Mouse (Mus musculus) testis, adult 2 months (tissue): Measurements from ENCODE around the gene AI597479.

Experiments
- CTCF ChIP-seq: fragments of 200-500 bp; IDR thresholded peaks from 2 replicates; pipeline ENCODE4 v1.5.1; 2012; ENCODE audit warnings: low read depth, mild to moderate bottlenecking, inconsistent platforms, low read length, moderate library complexity; ENCODE audit not compliant: control insufficient read depth, insufficient read depth, insufficient replicate concordance
- POLR2A ChIP-seq: fragments of 200-500 bp; IDR thresholded peaks from 2 replicates; pipeline ENCODE4 v1.6.1; 2012; ENCODE audit warnings: low read depth, mild to moderate bottlenecking, inconsistent platforms, low read length, moderate library complexity; ENCODE audit not compliant: control insufficient read depth

DNA sequence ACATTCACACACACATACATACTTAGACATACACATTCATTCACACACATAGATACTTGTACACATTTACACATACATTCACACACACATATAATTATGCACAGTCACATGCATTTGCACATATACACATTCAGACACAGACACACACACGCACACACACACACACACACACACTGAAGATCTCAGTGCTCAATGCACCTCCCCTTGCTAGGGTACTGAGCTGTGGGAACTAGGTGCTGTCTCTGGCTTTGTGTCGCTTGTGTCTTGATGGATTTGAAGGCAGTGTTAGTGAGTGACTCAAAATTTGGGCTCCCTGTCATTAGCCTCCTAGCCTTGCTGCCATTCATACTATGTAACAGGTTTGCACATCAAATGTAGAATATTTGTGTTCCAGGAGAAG, 24.1 kb downstream of the AI597479 start:
- no peak for TF ChIP-seq CTCF
- no peak for TF ChIP-seq POLR2A
